Mouse (Mus musculus) heart, postnatal 25 days (tissue): Measurements from ENCODE around the gene Gcnt3. TPM values are rescaled to one million over a fixed set of nuclear protein-coding genes. Genes with fewer than 3 reads are reported as not detected.
"Not testable (repeated sequence)": the region's sequence is repeated elsewhere in the genome, so short reads cannot be mapped to it uniquely, and the experiment has no call there.

Experiments
- DNase-seq: peaks from one replicate; pipeline ENCODE4 v3.0.0; 2022; ENCODE audit warnings: low spot score
- intact Hi-C: fragments of 180-260 bp; cut with DNase I; formaldehyde crosslinking; loops from one replicate; pipeline ENCODE4 v1.15.1; 2025
- total RNA-seq, 2 experiments: library from RNA; stranded (reverse); gene quantifications; 2 replicates each; pipeline ENCODE4 v1.2.3; 2021

Gene Gcnt3
- total RNA-seq, 2 experiments from 2014 or later: 0.08 TPM; not detected in 1

DNA sequence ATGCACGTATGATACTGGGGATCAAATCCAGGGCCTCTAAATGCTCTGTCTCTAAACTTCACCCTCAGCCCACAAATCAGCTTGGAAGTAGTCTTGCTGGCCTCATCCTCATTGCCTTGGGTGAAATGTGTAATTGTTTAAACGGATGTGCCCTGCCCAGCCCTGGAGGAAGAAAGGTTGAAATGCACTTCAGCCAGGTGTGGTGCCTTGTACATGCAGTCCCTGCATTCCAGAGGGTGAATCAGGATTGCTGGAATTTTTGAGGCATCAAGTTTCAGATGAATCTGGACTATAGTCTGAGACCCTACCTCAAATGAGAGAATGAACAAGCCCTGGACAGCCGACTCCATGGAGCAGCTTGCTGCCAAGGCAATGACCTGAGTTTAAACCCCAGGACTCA lies 10.0 kb upstream of the Gcnt3 start:
- no peak for DNase-seq
- intact Hi-C loops: no loop called here

- no peak for DNase-seq
Observed at GRCm38 (mm10) chr9:70046255-70046654, 8.4 kb upstream of the Gcnt3 start.

DNA sequence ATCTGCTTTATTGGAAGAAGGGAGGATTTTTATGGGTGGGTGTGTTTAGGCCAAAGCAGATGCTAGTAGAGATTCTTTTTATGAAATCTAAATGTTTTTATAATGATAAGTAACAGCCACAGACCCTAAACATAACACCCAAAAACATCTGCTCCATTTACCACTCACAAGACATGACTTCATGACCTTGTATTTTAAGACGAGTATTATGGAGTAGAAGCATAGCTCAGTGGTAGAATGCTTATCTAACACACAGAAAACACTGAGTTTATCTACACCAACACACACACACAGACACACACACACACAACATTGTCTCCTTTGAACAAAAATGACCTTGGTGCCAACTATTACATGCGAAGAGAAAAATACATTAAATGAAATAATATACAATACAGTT lies 7.0 kb upstream of the Gcnt3 start:
- intact Hi-C loops: no loop called here

More at GRCm38 (mm10) chr9:70046255-70046654, 8.4 kb upstream of the Gcnt3 start:
- intact Hi-C loops: no loop called here

GRCm38 (mm10) chr9:70042935-70043334 lies 5.0 kb upstream of the Gcnt3 start:
- DNase-seq: no peak
- intact Hi-C loops: no loop called here

More for the DNA sequence above, 7.0 kb upstream of the Gcnt3 start:
- no peak for DNase-seq

DNA sequence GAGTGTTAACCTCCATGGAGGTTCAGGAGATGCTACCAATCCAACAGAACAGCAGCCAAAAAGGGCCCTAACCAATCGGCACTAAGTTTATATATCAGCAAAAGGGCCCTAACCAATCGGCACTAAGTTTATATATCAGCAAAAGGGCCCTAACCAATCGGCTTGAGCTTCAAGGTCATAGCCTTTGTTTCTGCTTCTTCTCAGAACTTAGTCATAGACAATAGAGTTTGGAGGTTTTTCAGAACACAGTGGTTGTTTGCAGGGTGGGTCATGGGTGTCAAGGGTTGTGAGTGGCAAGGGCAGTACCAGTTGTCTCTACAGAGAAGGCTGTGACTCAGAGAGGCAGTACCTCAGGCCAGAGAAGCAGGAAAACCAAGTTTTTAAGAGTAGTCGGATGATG lies 4.2 kb upstream of the Gcnt3 start:
- intact Hi-C loops: no loop called here
- DNase-seq: no peak

DNA sequence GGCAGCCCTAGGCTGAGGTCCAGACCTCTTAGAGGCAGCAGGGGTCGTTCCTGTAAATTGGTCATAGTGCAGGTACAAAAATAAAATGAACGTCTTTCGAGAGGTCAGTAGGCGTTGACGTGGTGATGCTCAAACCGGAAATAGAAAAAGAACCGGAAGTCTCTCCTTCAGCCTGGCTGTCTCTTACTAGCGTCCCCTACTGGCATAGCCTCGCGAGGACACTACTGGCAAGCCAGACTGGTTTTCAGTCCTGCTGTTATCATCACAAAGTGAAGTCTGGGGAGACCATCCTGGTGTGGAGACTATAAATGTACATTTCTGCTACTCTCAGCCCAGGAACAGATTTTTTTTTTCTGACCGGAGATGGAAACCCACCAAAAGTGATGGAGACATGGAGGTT lies 2.7 kb upstream of the Gcnt3 start:
- DNase-seq: no peak

GRCm38 (mm10) chr9:70039597-70040385 lies 1.9 kb upstream of the Gcnt3 start:
- no peak for DNase-seq
- intact Hi-C loops: no loop called here

More for the DNA sequence above, 2.7 kb upstream of the Gcnt3 start:
- intact Hi-C loops: no loop called here

GRCm38 (mm10) chr9:70036646-70037045 lies 1.2 kb downstream of the Gcnt3 start:
- no peak for DNase-seq
- intact Hi-C loops: no loop called here

DNA sequence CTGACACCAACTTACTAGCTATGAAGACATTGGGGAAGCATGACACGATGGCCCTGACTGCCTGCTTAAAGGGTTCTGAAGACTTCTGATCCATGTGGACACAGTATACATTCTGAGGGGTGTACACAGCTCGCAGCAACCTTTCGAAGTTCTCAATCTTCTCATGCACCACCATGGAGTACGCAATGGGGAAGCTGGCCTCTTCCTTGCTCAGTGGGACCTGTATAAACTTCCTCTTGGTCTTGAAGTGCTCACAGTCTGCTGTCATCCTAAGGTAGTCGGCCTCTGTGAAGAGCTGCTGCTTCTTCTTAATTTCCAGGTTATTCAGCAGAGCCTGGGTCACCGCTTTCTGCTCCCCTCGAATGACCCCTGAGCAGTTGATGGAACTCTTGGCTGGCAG lies 3.2 kb downstream of the Gcnt3 start:
- intact Hi-C loops: no loop called here

GRCm38 (mm10) chr9:70033056-70033455 lies 4.8 kb downstream of the Gcnt3 start:
- intact Hi-C loops: no loop called here
- DNase-seq: no peak

More for the DNA sequence above, 3.2 kb downstream of the Gcnt3 start:
- no peak for DNase-seq

DNA sequence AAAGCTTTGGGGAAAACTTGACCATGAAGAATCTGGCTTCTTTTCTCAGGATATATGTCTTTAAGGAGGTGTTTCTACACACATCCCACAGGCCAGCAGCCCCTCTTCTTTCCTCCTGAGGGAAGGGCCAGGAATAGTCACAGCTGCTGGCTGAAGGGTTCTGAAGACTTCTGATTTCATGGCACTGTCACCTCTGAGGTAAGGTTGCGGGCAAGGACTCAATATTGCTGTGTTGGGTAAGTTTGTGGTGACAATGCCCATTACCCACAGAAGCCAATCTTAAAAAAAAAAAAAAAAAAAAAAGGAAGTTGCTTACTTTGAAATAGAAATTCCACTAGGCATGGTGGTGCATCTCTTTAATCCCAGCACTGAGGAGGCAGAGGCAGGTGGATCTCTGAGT lies 5.7 kb downstream of the Gcnt3 start:
- intact Hi-C loops: no loop called here
- no peak for DNase-seq

GRCm38 (mm10) chr9:70025365-70026012 lies 12.4 kb downstream of the Gcnt3 start:
- intact Hi-C loops: no loop called here
- DNase-seq: no peak

GRCm38 (mm10) chr9:70024648-70025047 lies 13.2 kb downstream of the Gcnt3 start:
- DNase-seq: no peak
- intact Hi-C loops: no loop called here

DNA sequence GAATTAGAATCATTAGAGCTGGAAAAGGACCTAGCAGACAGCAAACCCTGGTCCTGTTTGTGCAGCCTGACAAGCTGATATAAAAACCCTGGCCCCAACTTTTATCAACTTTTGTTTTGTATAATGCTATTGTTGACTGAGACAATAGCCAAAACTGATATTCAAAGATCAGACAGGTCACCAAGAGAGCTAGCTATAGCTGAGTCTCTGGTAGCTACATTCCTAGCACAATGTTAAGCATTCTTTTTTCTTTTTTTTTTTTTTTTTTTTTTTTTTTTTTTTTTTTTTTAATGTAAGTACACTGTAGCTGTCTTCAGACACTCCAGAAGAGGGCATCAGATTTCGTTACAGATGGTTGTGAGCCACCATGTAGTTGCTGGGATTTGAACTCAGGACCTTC lies 14.3 kb downstream of the Gcnt3 start:
- intact Hi-C loops, DNase-seq: not testable (repeated sequence)

DNA sequence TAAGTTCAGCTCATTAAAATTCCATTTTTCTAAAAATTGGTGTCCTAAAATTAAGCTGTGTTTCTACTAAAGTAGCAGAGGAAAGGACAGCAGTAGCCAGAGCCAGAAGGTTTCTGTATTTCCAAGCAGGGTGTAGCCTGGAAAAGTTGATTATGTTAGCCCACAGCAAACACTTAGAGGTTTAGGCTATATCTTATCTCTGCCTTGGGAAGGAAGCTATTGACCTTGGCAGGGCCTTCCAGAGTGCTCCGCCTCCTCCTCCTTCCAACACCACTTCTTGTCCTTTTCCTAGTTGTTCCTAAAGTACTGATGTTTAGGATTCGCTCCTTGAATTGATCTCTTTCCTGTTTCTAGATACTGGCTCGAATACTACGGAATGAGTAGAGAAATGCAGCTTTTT lies 15.8 kb downstream of the Gcnt3 start:
- DNase-seq: peak; percentile 34
- intact Hi-C loops: no loop called here

DNA sequence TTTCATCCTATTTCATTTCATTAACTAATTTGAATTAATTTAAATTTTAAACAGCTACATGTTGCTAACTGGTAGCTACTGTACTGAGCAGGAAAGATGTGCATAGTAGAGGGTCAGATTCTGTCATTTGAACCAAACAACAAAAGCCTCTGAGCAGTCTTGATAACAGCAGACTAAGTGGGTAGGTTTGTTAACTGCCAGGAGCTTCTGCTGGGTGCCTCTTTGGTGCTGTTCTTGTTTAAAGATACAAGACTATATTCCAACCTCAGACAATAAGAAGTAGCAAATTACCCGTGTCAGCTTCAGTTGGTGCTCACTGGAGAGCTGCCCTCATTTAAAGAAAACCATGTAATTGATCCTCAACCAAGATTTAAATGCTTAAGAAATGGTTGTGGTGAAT lies 16.3 kb downstream of the Gcnt3 start:
- intact Hi-C loops: no loop called here
- DNase-seq: no peak

- intact Hi-C loops: loop anchor here (2.0 to 5.0 kb wide), 2 partner anchors 62 to 373 kb away; no protein-coding TSS in a partner anchor
- no peak for DNase-seq
Observed at GRCm38 (mm10) chr9:70018879-70019278, 19.0 kb downstream of the Gcnt3 start.

GRCm38 (mm10) chr9:70015632-70016031 lies 22.3 kb downstream of the Gcnt3 start:
- intact Hi-C loops: loop anchor here (5.0 kb wide), 1 partner anchor 377 kb away; no protein-coding TSS in a partner anchor
- no peak for DNase-seq

DNA sequence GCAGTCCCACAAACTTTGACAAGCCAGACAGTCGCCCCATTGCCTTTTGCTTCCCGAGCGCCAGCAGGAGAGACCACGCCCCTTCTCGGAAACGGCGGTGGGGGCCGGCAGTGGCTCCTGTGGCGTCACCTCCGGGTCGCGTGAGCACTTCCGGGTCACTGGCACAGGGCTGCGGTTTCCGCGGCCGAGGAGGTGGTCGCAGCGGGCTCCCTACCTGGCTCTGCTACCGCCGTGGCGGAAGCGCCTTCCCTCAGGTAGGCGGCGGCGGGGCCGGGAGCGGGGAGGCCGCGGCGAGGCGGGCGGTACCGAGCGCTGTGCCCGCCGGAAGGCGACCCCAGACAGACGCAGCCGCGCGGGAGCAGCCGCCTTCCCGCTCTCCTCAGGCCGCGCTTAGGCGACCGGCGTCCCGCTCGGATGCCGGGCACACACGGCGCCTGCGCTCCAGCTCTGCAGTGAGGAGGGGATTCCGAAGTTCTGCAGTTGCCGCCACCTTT lies 25.4 kb downstream of the Gcnt3 start, which contains the start of gene Gtf2a2:
Gene Gtf2a2 (plus strand): TSS at position 143 of the 494 bp plus-strand sequence.
- DNase-seq: peak; percentile 80
- intact Hi-C loops: no loop called here

- intact Hi-C loops: loop anchor here (2.0 kb wide), 1 partner anchor 17 kb away; no protein-coding TSS in a partner anchor
Observed at GRCm38 (mm10) chr9:70011537-70012407, 26.1 kb downstream of the Gcnt3 start.

More at GRCm38 (mm10) chr9:70011537-70012407, 26.1 kb downstream of the Gcnt3 start:
- DNase-seq: no peak
